Mouse (Mus musculus) neutrophil, adult 5-6 weeks (primary cell): Measurements from ENCODE around the gene Zdhhc19. TPM values are rescaled to one million over a fixed set of nuclear protein-coding genes. Genes with fewer than 3 reads are reported as not detected.

Experiments used
- ATAC-seq: fragments of 151-379, 151-347 bp; 2 replicates; pipeline ENCODE4 v1.8.0; 2017; ENCODE audit warnings: mild to moderate bottlenecking, moderate TSS enrichment; ENCODE audit not compliant: insufficient number of reproducible peaks, poor library complexity, low FRiP score, severe bottlenecking; ENCODE audit errors: extremely low read depth
- total RNA-seq: library from RNA; stranded (forward); fragments of 200-1000 nt; gene quantifications from 2 replicates; pipeline ENCODE4 v1.2.3, GENCODE M21; 2017

The Zdhhc19 gene
- total RNA-seq, 1 experiment from 2014 or later, result not detected

- ATAC-seq, result no peak
Measured at GRCm38 (mm10) chr16:32538761-32539255, 42.7 kb downstream of the Zdhhc19 start.

- no peak for ATAC-seq
Measured at GRCm38 (mm10) chr16:32541338-32542179, 45.5 kb downstream of the Zdhhc19 start.

GRCm38 (mm10) chr16:32543422-32543821 lies 47.4 kb downstream of the Zdhhc19 start:
- ATAC-seq, result no peak

- ATAC-seq, result peak; percentile 37
Measured at GRCm38 (mm10) chr16:32547156-32548068, 51.3 kb downstream of the Zdhhc19 start.

GRCm38 (mm10) chr16:32550084-32550483 lies 54.0 kb downstream of the Zdhhc19 start:
- peak; percentile 47 for ATAC-seq

- ATAC-seq, result no peak
Measured at GRCm38 (mm10) chr16:32550487-32550886, 54.4 kb downstream of the Zdhhc19 start.

GRCm38 (mm10) chr16:32551346-32551747 lies 55.3 kb downstream of the Zdhhc19 start:
- ATAC-seq, result no peak

GRCm38 (mm10) chr16:32555588-32555987 lies 59.5 kb downstream of the Zdhhc19 start:
- no peak for ATAC-seq

GRCm38 (mm10) chr16:32559493-32559892 lies 63.4 kb downstream of the Zdhhc19 start:
- no peak for ATAC-seq

- no peak for ATAC-seq
Measured at GRCm38 (mm10) chr16:32563056-32563793, 67.2 kb downstream of the Zdhhc19 start.

- ATAC-seq, result no peak
Measured at GRCm38 (mm10) chr16:32567282-32567681, 71.2 kb downstream of the Zdhhc19 start.

GRCm38 (mm10) chr16:32568401-32568800 lies 72.3 kb downstream of the Zdhhc19 start:
- no peak for ATAC-seq

GRCm38 (mm10) chr16:32570042-32570441 lies 74.0 kb downstream of the Zdhhc19 start:
- ATAC-seq, result no peak

GRCm38 (mm10) chr16:32572528-32572927 lies 76.5 kb downstream of the Zdhhc19 start:
- no peak for ATAC-seq

- no peak for ATAC-seq
Measured at GRCm38 (mm10) chr16:32586482-32586881, 90.4 kb downstream of the Zdhhc19 start.

- ATAC-seq, result no peak
Measured at GRCm38 (mm10) chr16:32588568-32588967, 92.5 kb downstream of the Zdhhc19 start.

- no peak for ATAC-seq
Measured at GRCm38 (mm10) chr16:32591521-32591920, 95.5 kb downstream of the Zdhhc19 start.

- no peak for ATAC-seq
Measured at GRCm38 (mm10) chr16:32593283-32593805, 97.3 kb downstream of the Zdhhc19 start.

- ATAC-seq, result no peak
Measured at GRCm38 (mm10) chr16:32593916-32594315, 97.9 kb downstream of the Zdhhc19 start.
